Comparison of ENCODE assay signal across 9 mouse cellular contexts in the genomic region with DNA sequence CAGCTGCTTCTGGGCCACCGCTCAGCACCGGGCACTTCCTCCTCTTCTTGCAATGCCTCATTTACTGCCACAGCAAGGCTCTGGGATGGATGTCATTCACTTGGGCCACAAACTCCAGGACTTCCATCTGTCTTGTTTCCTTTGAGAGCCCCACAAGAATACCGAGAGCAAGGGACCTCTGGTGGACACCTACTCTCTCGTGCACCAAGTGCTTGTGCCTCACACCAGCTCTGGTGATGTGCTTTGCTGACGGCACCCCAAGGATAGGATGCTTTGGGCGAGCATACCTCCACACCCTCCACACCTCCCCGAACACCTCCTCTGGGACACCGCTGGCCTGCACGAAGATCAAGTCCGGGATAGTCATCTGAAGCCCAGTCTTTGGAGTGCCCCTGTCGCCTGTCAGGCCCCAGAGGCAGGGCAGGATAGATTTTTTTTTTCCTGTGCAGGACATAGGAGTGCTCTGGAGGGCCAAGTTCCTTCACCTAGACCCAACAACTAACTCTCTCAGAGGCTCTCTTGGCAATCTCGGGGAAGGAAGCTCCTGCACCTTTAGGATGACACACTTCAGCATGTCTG. TPM values are rescaled to one million over a fixed set of nuclear protein-coding genes. Genes with fewer than 3 reads are reported as not detected.
DNase-seq lines count a peak whose midpoint lies in the region; ATAC-seq lines count a peak whose summit lies in the region.
"Had no signal": no experiment of that assay in that cellular context is flagged by ENCODE, and none has a peak within 500 bp of the region (broad histone marks: within the 10 kb centered on the region; RNA-seq: fewer than 3 reads in every experiment).

No protein-coding gene starts in this region.

- peak overlapping the region; percentile 59 for H3K4me3 ChIP-seq in heart, embryonic 16.5 days (ENCODE audit: low read length)
- peak overlapping the region; percentile 47 for H3K4me3 ChIP-seq in forebrain, embryonic 14.5 days (ENCODE audit: low read depth, low read length)
- H3K4me3 ChIP-seq in midbrain, embryonic 10.5 days: peak overlapping the region; percentile 67

- H3K9me3 ChIP-seq in heart, embryonic 16.5 days (replicated peaks; ENCODE audit: control insufficient read depth, low read length): no peaks in the 10 kb centered on the region
- H3K9me3 ChIP-seq in forebrain, embryonic 14.5 days (replicated peaks; ENCODE audit: control insufficient read depth, low read length): no peaks in the 10 kb centered on the region
- no peaks in the 10 kb centered on the region for H3K9me3 ChIP-seq in midbrain, embryonic 10.5 days (replicated peaks)

- no peaks in the 10 kb centered on the region for H3K4me1 ChIP-seq in heart, embryonic 16.5 days (ENCODE audit: control insufficient read depth, insufficient read depth, low read length)
- H3K4me1 ChIP-seq in forebrain, embryonic 14.5 days (ENCODE audit: control insufficient read depth, insufficient read depth, low read length): no peaks in the 10 kb centered on the region
- H3K4me1 ChIP-seq in midbrain, embryonic 10.5 days: no peaks in the 10 kb centered on the region

- WGBS in heart, embryonic 16.5 days: 46% methylated on average over 12 of the region's 12 CpGs
- 52% methylated on average over 12 of the region's 12 CpGs for WGBS in forebrain, embryonic 14.5 days
- 44% methylated on average over 12 of the region's 12 CpGs for WGBS in midbrain, embryonic 10.5 days

- no peak for DNase-seq in heart, adult 8-10 months (ENCODE audit: low spot score)
- peak; percentile 7 for DNase-seq in cerebellum, adult 11 months
- no peak for DNase-seq in forebrain, embryonic 14.5 days (ENCODE audit: low spot score)
- no peak for DNase-seq in midbrain, embryonic 10.5 days (ENCODE audit: low spot score)
- DNase-seq in ovary, postnatal 36 days (ENCODE audit: low spot score): no peak
- no peak for DNase-seq in layer of hippocampus, adult 18-20 months (ENCODE audit: low spot score in 2 of 2)
- no peak for DNase-seq in layer of hippocampus, adult 8-10 months (ENCODE audit: low spot score in 2 of 2)

- H3K4me2 ChIP-seq in heart, embryonic 16.5 days (ENCODE audit: low read depth, low read length): peak overlapping the region; percentile 85
- peak overlapping the region; percentile 55 for H3K4me2 ChIP-seq in forebrain, embryonic 14.5 days (ENCODE audit: low read length)

- peaks cover 16% of the 10 kb centered on the region for H3K27me3 ChIP-seq in heart, embryonic 16.5 days (ENCODE audit: control insufficient read depth, insufficient read depth, low read length)
- H3K27me3 ChIP-seq in forebrain, embryonic 14.5 days (replicated peaks; ENCODE audit: control insufficient read depth, insufficient read depth, low read length): no peaks in the 10 kb centered on the region
- peaks cover 77% of the 10 kb centered on the region for H3K27me3 ChIP-seq in midbrain, embryonic 10.5 days (ENCODE audit: low read depth, poor library complexity, severe bottlenecking)

- H3K27ac ChIP-seq in heart, embryonic 16.5 days (ENCODE audit: low read length): no peak overlapping the region
- no peak overlapping the region for H3K27ac ChIP-seq in forebrain, embryonic 14.5 days (ENCODE audit: low read depth, low read length)
- H3K27ac ChIP-seq in midbrain, embryonic 10.5 days (replicated peaks): peak overlapping the region; percentile 86

- H3K36me3 ChIP-seq in heart, embryonic 16.5 days (ENCODE audit: control insufficient read depth, insufficient read depth): no peaks in the 10 kb centered on the region
- H3K36me3 ChIP-seq in forebrain, embryonic 14.5 days (ENCODE audit: control insufficient read depth, insufficient read depth, low read length): no peaks in the 10 kb centered on the region
- H3K36me3 ChIP-seq in midbrain, embryonic 10.5 days: no peaks in the 10 kb centered on the region

- no peak for ATAC-seq in heart, embryonic 16.5 days (replicated peaks; ENCODE audit: extremely low read depth, insufficient read depth, low FRiP score)
- ATAC-seq in forebrain, embryonic 14.5 days: no peak

- H3K9ac ChIP-seq in heart, embryonic 16.5 days (ENCODE audit: low read length): peak overlapping the region; percentile 59; the same call in 1 of the 2 replicates
- peak overlapping the region; percentile 77 for H3K9ac ChIP-seq in forebrain, embryonic 14.5 days (ENCODE audit: low read length)

RNA-seq across cellular contexts. Expression of a gene that starts 4.9 kb away (rescaled TPM):
- not detected in 2 replicates for polyA plus RNA-seq in heart, embryonic 16.5 days (2015; fragmentation: Nextera tagmentation; extraction: Ambion mirVana)
- total RNA-seq in heart, adult 8-10 months (2022): not detected
- not detected in 2 replicates for polyA plus RNA-seq in forebrain, embryonic 14.5 days (2014; fragmentation: Nextera tagmentation; extraction: Ambion mirVana)
- polyA plus RNA-seq in midbrain, embryonic 10.5 days (2016; fragmentation: Nextera tagmentation; extraction: Ambion mirVana): not detected in 2 replicates
- total RNA-seq in layer of hippocampus, adult 18-20 months (2021): not detected
- total RNA-seq in layer of hippocampus, adult 8-10 months (2022): not detected
- total RNA-seq: MEL had no signal

RNA-seq across cellular contexts. Expression of a gene that starts 24.4 kb away (rescaled TPM):
- polyA plus RNA-seq in heart, embryonic 16.5 days (2015; fragmentation: Nextera tagmentation; extraction: Ambion mirVana): not detected in 2 replicates
- not detected for total RNA-seq in heart, adult 8-10 months (2022)
- polyA plus RNA-seq in forebrain, embryonic 14.5 days (2014; fragmentation: Nextera tagmentation; extraction: Ambion mirVana): not detected in 2 replicates
- polyA plus RNA-seq in midbrain, embryonic 10.5 days (2016; fragmentation: Nextera tagmentation; extraction: Ambion mirVana): not detected in 2 replicates
- not detected for total RNA-seq in layer of hippocampus, adult 18-20 months (2021)
- not detected for total RNA-seq in layer of hippocampus, adult 8-10 months (2022)
- total RNA-seq: MEL had no signal

RNA-seq across cellular contexts. Expression of a gene that starts 24.6 kb away (rescaled TPM):
- polyA plus RNA-seq in heart, embryonic 16.5 days (2015; fragmentation: Nextera tagmentation; extraction: Ambion mirVana): 0.26 and 0.66 TPM in 2 replicates
- under 1 TPM in 3 of 4 experiments, not detected in 1; 0.28 to 0.43 (median 0.41) TPM for total RNA-seq in heart, adult 8-10 months (2022)
- polyA plus RNA-seq in forebrain, embryonic 14.5 days (2014; fragmentation: Nextera tagmentation; extraction: Ambion mirVana): 1.6 and 2.2 TPM in 2 replicates
- 0.12 and 0.55 TPM in 2 replicates for polyA plus RNA-seq in midbrain, embryonic 10.5 days (2016; fragmentation: Nextera tagmentation; extraction: Ambion mirVana)
- total RNA-seq in layer of hippocampus, adult 18-20 months (2021): 1 to 10 TPM; 5.7 to 7.0 TPM
- total RNA-seq in layer of hippocampus, adult 8-10 months (2022): 1 to 10 TPM; 6.2 to 7.4 (median 6.8) TPM
- total RNA-seq: MEL had no signal

Comparison
In these comparisons a context has a peak if more than half of its experiments do, and no peak if none do; other contexts are left out.
1. RNA of a gene that starts 24.6 kb away (total RNA-seq): 6.2 to 7.4 TPM in layer of hippocampus, adult 8-10 months and 5.7 to 7.0 TPM in layer of hippocampus, adult 18-20 months; 0.28 to 0.43 TPM in heart, adult 8-10 months; every median in the first group is over 4 times any median in the second.
2. Peak in every context shown above with its lines, with median percentiles within 50 percentile points of each other: H3K4me3 ChIP-seq.